Mouse (Mus musculus) CH12.LX (cell line): ENCODE results near the gene Rin3.

Experiments used
- BHLHE40 ChIP-seq: IDR thresholded peaks from 2 replicates; pipeline ENCODE4 v1.6.1; 2011; ENCODE audit warnings: mild to moderate bottlenecking, low read depth, low read length, improper control_type of control experiment
- UBTF ChIP-seq: IDR thresholded peaks from 2 replicates; pipeline ENCODE4 v1.6.1; 2012; ENCODE audit warnings: low read depth, mild to moderate bottlenecking, inconsistent platforms, low read length, improper control_type of control experiment, moderate library complexity
- ZC3H11A ChIP-seq: IDR thresholded peaks from 2 replicates; pipeline ENCODE4 v1.6.1; 2012; ENCODE audit warnings: low read depth, mild to moderate bottlenecking, inconsistent platforms, low read length, improper control_type of control experiment

GRCm38 (mm10) chr12:102439632-102440023, 156.8 kb downstream of the Rin3 start, which contains the start of gene Lgmn:
- TF ChIP-seq BHLHE40, result no peak
- TF ChIP-seq UBTF, result no peak
- TF ChIP-seq ZC3H11A, result no peak
